Mouse (Mus musculus) WW6 (cell line): ENCODE measurements around the gene Sntb2.
"Not testable (repeated sequence)": the region's sequence is repeated elsewhere in the genome, so short reads cannot be mapped to it uniquely, and the experiment has no call there.

Source experiments
- DNase-seq: peaks from one replicate; pipeline ENCODE4 v3.0.0-alpha.2; 2013; ENCODE audit warnings: low read depth, low spot score

The Sntb2 gene

GRCm38 (mm10) chr8:106935324-106935869 lies at the start of gene Sntb2:
Gene Sntb2, plus strand, starts transcription at chr8:106935750.
- DNase-seq, result peak; percentile 95

GRCm38 (mm10) chr8:106887336-106888189 lies 48.0 kb upstream of the Sntb2 start:
- DNase-seq, result no peak

- no peak for DNase-seq
Measured at GRCm38 (mm10) chr8:106888803-106889202, 46.7 kb upstream of the Sntb2 start.

- DNase-seq, result no peak
Measured at GRCm38 (mm10) chr8:106892210-106892805, 43.2 kb upstream of the Sntb2 start.

- no peak for DNase-seq
Measured at GRCm38 (mm10) chr8:106892806-106893451, 42.6 kb upstream of the Sntb2 start.

- peak; percentile 80 for DNase-seq
Measured at GRCm38 (mm10) chr8:106893481-106894156, 41.9 kb upstream of the Sntb2 start, which contains the start of gene Utp4. Gene Utp4, plus strand, starts transcription at chr8:106893636.

- DNase-seq, result no peak
Measured at GRCm38 (mm10) chr8:106899473-106899872, 36.1 kb upstream of the Sntb2 start.

GRCm38 (mm10) chr8:106905727-106906480 lies 29.6 kb upstream of the Sntb2 start:
- DNase-seq, result no peak

GRCm38 (mm10) chr8:106906635-106907034 lies 28.9 kb upstream of the Sntb2 start:
- no peak for DNase-seq

- DNase-seq, result no peak
Measured at GRCm38 (mm10) chr8:106907450-106907849, 28.1 kb upstream of the Sntb2 start.

GRCm38 (mm10) chr8:106908291-106908690 lies 27.3 kb upstream of the Sntb2 start:
- no peak for DNase-seq

- no peak for DNase-seq
Measured at GRCm38 (mm10) chr8:106913631-106914030, 21.9 kb upstream of the Sntb2 start.

- DNase-seq, result no peak
Measured at GRCm38 (mm10) chr8:106919721-106920394, 15.7 kb upstream of the Sntb2 start.

GRCm38 (mm10) chr8:106920395-106920741 lies 15.2 kb upstream of the Sntb2 start:
- DNase-seq, result no peak

- DNase-seq, result no peak
Measured at GRCm38 (mm10) chr8:106924057-106924456, 11.5 kb upstream of the Sntb2 start.

GRCm38 (mm10) chr8:106924904-106925349 lies 10.6 kb upstream of the Sntb2 start:
- no peak for DNase-seq

GRCm38 (mm10) chr8:106925446-106925845 lies 10.1 kb upstream of the Sntb2 start:
- no peak for DNase-seq

- no peak for DNase-seq
Measured at GRCm38 (mm10) chr8:106927247-106927646, 8.3 kb upstream of the Sntb2 start.

- DNase-seq, result not testable (repeated sequence)
Measured at GRCm38 (mm10) chr8:106928182-106928581, 7.4 kb upstream of the Sntb2 start.
